Mouse (Mus musculus): ENCODE results near the gene 2410002F23Rik.

GRCm38 (mm10) chr7:44274096-44274495 is 27.6 kb downstream of the 2410002F23Rik start:
- no peak for TF ChIP-seq CTCF (IDR thresholded peaks at IDR 0.05)
- TF ChIP-seq EP300 (IDR thresholded peaks at IDR 0.05), result no peak
